Mouse (Mus musculus) stomach, embryonic 14.5 days (tissue): ENCODE results near the gene Myo9b. TPM values are rescaled to one million over a fixed set of nuclear protein-coding genes. Genes with fewer than 3 reads are reported as not detected.

Source experiments
- ATAC-seq: fragments of 200-750 bp; cut with Nextera tagmentation; 2 replicates; pipeline ENCODE4 v1.8.0; 2017; ENCODE audit warnings: low read depth, moderate TSS enrichment; ENCODE audit not compliant: insufficient number of reproducible peaks, insufficient read depth, low FRiP score
- H3K27ac ChIP-seq: fragments of 300-500 bp; sonication (generic); 2 replicates; pipeline ENCODE4 v1.5.1; 2014; ENCODE audit warnings: mild to moderate bottlenecking, low read length, moderate library complexity, mixed read lengths
- H3K27me3 ChIP-seq: fragments of 300-500 bp; sonication (generic); 2 replicates; pipeline ENCODE4 v1.6.1; 2014; ENCODE audit warnings: low read length, control low read depth, mixed read lengths; ENCODE audit not compliant: control insufficient read depth, insufficient read depth
- H3K36me3 ChIP-seq: fragments of 300-500 bp; sonication (generic); 2 replicates; pipeline ENCODE4 v1.6.1; 2014; ENCODE audit warnings: mild to moderate bottlenecking, control low read depth, low read length, moderate library complexity, mixed read lengths; ENCODE audit not compliant: control insufficient read depth, insufficient read depth
- H3K4me1 ChIP-seq: fragments of 300-500 bp; sonication (generic); 2 replicates; pipeline ENCODE4 v1.6.1; 2014; ENCODE audit warnings: low read length, control low read depth, mixed read lengths; ENCODE audit not compliant: control insufficient read depth, insufficient read depth
- H3K4me2 ChIP-seq: fragments of 300-500 bp; sonication (generic); replicated peaks from 2 replicates; pipeline ENCODE4 v1.6.1; 2014; ENCODE audit warnings: low read depth, low read length, control low read depth
- H3K4me3 ChIP-seq: fragments of 300-500 bp; sonication (generic); 2 replicates; pipeline ENCODE4 v1.5.1; 2014; ENCODE audit warnings: low read depth, low read length, control low read depth
- H3K9ac ChIP-seq: fragments of 300-500 bp; sonication (generic); replicated peaks from 2 replicates; pipeline ENCODE4 v1.6.1; 2014; ENCODE audit warnings: low read depth, mild to moderate bottlenecking, control low read depth, low read length, moderate library complexity, mixed read lengths
- H3K9me3 ChIP-seq: fragments of 300-500 bp; sonication (generic); 2 replicates; pipeline ENCODE4 v1.6.1; 2016; ENCODE audit warnings: low read depth, low read length, control low read depth; ENCODE audit not compliant: control insufficient read depth
- WGBS: fragments of 180-500 bp; shearing (Covaris S2); extraction: QIAGEN DNeasy Blood & Tissue Kit; methylation state at CpG from one replicate; pipeline ENCODE4 v1.1.7; 2014; 5-methylcytosine and 5-hydroxymethylcytosine counted together
- polyA plus RNA-seq: library from polyadenylated mRNA; unstranded; fragments of >200 nt; fragmentation: Nextera tagmentation; extraction: Ambion mirVana; gene quantifications from 2 replicates; pipeline ENCODE4 v1.2.1, GENCODE M21; 2014

The Myo9b gene
- polyA plus RNA-seq, 1 experiment from 2014 or later, result 22.5 TPM

DNA sequence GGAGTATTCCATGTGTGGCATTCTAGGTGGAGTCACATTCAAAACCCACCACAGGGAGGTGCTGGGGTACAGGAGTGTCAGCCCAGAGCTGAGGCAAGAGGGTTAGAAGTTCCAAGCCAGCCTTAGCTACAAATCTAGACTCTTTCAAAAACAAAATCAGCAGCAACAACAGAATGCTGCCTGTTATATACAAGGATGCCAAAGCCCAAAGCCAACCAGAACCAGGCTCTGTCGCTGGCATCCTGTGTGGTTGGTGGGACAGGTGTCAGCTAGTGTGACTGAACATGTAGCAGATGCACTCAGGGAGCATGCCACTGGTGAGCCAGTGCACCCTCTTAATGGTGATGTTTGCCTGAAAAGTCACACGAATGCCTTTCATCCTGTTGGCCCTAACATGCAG is 128.3 kb downstream of the Myo9b start:
- peaks cover 14% of the 10 kb centered on the region for H3K36me3 ChIP-seq
- no peak overlapping the region for H3K4me2 ChIP-seq
- no peak for ATAC-seq
- peaks cover 8% of the 10 kb centered on the region for H3K4me1 ChIP-seq
- no peak overlapping the region for H3K27ac ChIP-seq
- H3K9ac ChIP-seq, result no peak overlapping the region
- 85% methylated on average over 2 of the region's 2 CpGs for WGBS
- H3K9me3 ChIP-seq, result no peaks in the 10 kb centered on the region
- no peak overlapping the region for H3K4me3 ChIP-seq
- H3K27me3 ChIP-seq, result no peaks in the 10 kb centered on the region

- H3K27ac ChIP-seq, result no peak overlapping the region
- no peak overlapping the region for H3K4me3 ChIP-seq
- H3K4me2 ChIP-seq, result no peak overlapping the region
- no peak overlapping the region for H3K9ac ChIP-seq
- ATAC-seq, result no peak
- H3K27me3 ChIP-seq, result no peaks in the 10 kb centered on the region
- H3K4me1 ChIP-seq, result peaks cover 8% of the 10 kb centered on the region
- no peaks in the 10 kb centered on the region for H3K9me3 ChIP-seq
- H3K36me3 ChIP-seq, result peaks cover 14% of the 10 kb centered on the region
Observed at GRCm38 (mm10) chr8:71401454-71401853, 128.9 kb downstream of the Myo9b start.

- Histone ChIP-seq H3K9ac (no peak overlapping the region), H3K4me2 (no peak overlapping the region), H3K27ac (no peak overlapping the region), H3K27me3 (no peaks in the 10 kb centered on the region), H3K4me1 (peaks cover 13% of the 10 kb centered on the region), H3K36me3 (peaks cover 16% of the 10 kb centered on the region), H3K4me3 (no peak overlapping the region), H3K9me3 (no peaks in the 10 kb centered on the region)
- ATAC-seq, result no peak
- 89% methylated on average over 9 of the region's 9 CpGs for WGBS
Observed at GRCm38 (mm10) chr8:71402446-71402964, 130.0 kb downstream of the Myo9b start.

DNA sequence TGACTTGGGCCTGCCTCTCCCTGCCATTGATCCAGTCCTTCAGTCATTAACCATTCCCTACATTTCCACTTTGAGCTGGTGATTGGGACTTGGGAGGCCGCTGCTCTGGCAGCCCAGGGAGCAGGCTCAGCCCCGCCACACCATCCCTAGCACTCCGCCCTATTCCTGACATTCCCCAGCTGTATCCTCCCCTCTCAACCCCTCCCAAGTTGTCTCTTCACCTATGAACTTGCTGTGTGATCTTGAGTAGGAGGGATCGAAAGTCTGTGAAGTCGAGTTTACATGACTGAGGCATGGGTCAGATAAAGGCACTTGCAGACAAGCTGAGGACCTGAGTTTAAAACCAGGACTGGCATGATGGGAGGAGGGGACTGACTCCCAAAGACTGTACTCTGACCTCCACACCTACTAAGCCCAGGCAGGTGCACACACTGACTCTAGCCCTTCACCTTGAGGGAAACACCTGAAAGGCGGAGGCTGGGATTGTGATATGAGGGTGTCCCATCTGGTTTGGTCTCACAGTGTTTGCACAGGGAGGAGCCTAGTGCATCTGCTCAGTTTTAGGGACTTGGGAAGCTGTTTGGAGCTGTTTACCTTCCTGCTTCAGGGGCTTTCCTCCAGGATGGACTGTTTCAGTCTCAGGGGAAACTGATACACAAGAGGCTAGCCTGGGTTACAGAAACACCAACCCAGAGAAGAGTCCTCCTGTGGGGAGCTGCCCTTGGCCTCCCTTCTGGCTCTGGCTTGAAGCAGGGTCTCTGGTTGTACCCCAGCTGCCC is 130.8 kb downstream of the Myo9b start:
- Histone ChIP-seq H3K4me2 (no peak overlapping the region), H3K9me3 (no peaks in the 10 kb centered on the region), H3K9ac (no peak overlapping the region), H3K4me3 (no peak overlapping the region), H3K4me1 (peaks cover 12% of the 10 kb centered on the region; the same call in 1 of the 2 replicates), H3K27me3 (no peaks in the 10 kb centered on the region), H3K27ac (no peak overlapping the region), H3K36me3 (peaks cover 22% of the 10 kb centered on the region)
- whole genome bisulfite sequencing, result 61% methylated on average over 6 of the region's 6 CpGs
- no peak for ATAC-seq

- Histone ChIP-seq H3K4me1 (peaks cover 12% of the 10 kb centered on the region; the same call in 1 of the 2 replicates), H3K27me3 (no peaks in the 10 kb centered on the region), H3K9ac (no peak overlapping the region), H3K27ac (no peak overlapping the region), H3K4me3 (no peak overlapping the region), H3K36me3 (peaks cover 24% of the 10 kb centered on the region; the same call in 1 of the 2 replicates), H3K9me3 (no peaks in the 10 kb centered on the region), H3K4me2 (no peak overlapping the region)
- ATAC-seq, result no peak
- 89% methylated on average over 8 of the region's 8 CpGs for WGBS
Observed at GRCm38 (mm10) chr8:71404011-71404410, 131.5 kb downstream of the Myo9b start.

DNA sequence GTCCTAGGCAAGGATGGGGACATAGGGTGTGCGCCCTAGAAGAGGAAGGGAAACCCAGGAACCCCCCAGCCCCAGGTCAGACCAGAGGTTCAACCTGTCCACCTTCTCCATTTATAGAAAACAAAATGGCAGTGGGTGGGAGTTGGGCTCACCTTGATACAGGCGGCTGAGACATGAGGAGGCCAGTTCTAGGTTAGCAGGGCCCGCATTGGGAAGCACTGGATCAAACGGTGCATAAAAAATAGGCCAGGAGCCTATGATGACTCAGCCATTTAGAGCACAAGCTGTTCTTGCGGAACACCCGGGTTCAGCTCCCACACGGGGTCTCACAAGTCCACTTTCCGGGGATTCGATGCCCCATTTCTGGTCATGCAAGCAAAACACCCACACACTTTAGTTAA is 132.4 kb downstream of the Myo9b start:
- 82% methylated on average over 9 of the region's 9 CpGs for WGBS
- peaks cover 12% of the 10 kb centered on the region; the same call in 1 of the 2 replicates for H3K4me1 ChIP-seq
- H3K27me3 ChIP-seq, result no peaks in the 10 kb centered on the region
- H3K9ac ChIP-seq, result no peak overlapping the region
- peaks cover 21% of the 10 kb centered on the region; the same call in 1 of the 2 replicates for H3K36me3 ChIP-seq
- no peak overlapping the region for H3K27ac ChIP-seq
- no peak for ATAC-seq
- no peak overlapping the region for H3K4me2 ChIP-seq
- peak overlapping the region; percentile 52; the same call in 1 of the 2 replicates for H3K4me3 ChIP-seq
- no peaks in the 10 kb centered on the region for H3K9me3 ChIP-seq

DNA sequence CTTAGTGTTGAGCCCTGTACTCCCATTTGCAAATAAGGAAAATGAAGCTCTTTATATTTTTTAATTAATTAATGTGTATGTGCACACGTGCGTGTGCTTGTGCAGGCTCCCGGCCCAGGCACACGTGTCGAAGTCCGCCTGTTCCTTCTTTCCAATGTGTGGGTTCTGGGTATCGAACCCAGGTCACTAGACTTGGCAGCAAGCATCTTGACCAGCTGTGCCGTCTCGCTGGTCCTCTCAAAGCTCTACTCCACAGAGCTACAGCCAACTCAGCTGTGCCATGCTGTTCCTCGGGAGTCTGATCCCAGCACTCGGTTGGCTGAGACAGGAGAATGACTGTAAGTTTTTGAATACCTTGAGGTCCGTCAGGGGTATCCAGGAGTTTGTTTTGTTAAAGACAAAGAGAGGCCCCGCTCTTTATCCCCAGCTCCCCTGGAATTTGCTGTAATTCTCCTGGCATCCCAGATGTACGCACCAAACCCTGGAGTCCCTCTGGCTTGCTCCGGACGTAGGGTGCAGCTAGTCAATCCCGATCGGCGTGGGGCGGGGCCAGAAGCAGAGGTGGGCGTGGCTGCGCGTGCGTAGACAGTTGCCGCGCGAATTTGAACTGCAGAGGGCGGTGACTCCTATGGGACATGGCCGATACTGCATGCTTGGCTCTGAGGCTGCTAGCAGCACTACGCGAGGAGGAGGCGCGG is 133.0 kb downstream of the Myo9b start, which contains the start of gene Ankle1:
Ankle1 (plus strand) TSS at position 610 of the 698 bp plus-strand sequence.
- WGBS, result 16% methylated on average over 33 of the region's 33 CpGs
- Histone ChIP-seq H3K4me1 (peaks cover 12% of the 10 kb centered on the region; the same call in 1 of the 2 replicates), H3K27ac (peak within 1 kb of the TSS; percentile 44; the same call in 1 of the 2 replicates), H3K9me3 (no peaks in the 10 kb centered on the region), H3K27me3 (no peaks in the 10 kb centered on the region), H3K4me2 (peak within 1 kb of the TSS; percentile 95), H3K36me3 (peaks cover 21% of the 10 kb centered on the region; the same call in 1 of the 2 replicates), H3K4me3 (peak within 1 kb of the TSS; percentile 52), H3K9ac (peak within 1 kb of the TSS; percentile 57)
- peak; percentile 90 for ATAC-seq
